Mouse (Mus musculus) CD4-positive, CD25-positive, alpha-beta regulatory T cell, adult 4 months (primary cell): ENCODE results near the gene Hfe2. TPM values are rescaled to one million over a fixed set of nuclear protein-coding genes. Genes with fewer than 3 reads are reported as not detected.
"Not testable (repeated sequence)": the region's sequence is repeated elsewhere in the genome, so short reads cannot be mapped to it uniquely, and the experiment has no call there.

Source experiments
- ATAC-seq: one replicate; pipeline ENCODE4 v1.8.0; 2017
- polyA plus RNA-seq, 2 experiments: library from polyadenylated mRNA; unstranded; fragments of 100-300 nt; shearing (Covaris generic); gene quantifications; one replicate each; pipeline ENCODE4 v1.2.1; 2017

The Hfe2 gene
- polyA plus RNA-seq, 2 experiments from 2014 or later, result 0.22 TPM; not detected in 1

DNA sequence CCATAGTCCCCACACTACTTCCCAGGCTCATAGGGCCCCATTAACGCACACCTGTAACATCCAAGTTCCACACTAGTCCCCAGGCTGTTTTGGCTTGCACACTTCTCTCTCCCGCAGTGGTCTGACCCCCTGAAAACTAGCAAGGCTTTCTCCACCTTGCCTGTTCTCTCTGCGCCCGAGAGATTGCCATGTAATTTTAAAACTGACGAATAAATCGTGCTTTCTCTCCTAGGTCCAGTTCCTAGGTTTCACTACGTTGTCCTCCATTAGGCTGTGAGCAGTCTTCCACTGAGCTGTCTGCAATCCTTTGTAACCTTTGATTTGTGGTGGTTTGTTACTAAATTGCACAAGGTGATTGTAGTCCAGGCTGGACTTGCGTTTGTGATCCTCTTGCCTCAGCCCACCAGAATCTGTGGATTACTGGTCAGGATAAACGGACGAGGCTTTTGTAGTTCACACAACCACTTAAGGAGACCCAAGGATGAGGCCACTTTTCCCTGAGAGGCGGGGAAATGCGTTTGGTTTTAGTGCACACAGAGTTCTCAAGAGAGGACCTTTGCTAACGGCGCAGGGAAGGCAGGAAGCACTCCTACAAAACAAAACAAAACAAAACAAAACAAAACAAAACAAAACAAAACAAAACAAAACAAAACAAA, 28.2 kb upstream of the Hfe2 start:
- not testable (repeated sequence) for ATAC-seq

DNA sequence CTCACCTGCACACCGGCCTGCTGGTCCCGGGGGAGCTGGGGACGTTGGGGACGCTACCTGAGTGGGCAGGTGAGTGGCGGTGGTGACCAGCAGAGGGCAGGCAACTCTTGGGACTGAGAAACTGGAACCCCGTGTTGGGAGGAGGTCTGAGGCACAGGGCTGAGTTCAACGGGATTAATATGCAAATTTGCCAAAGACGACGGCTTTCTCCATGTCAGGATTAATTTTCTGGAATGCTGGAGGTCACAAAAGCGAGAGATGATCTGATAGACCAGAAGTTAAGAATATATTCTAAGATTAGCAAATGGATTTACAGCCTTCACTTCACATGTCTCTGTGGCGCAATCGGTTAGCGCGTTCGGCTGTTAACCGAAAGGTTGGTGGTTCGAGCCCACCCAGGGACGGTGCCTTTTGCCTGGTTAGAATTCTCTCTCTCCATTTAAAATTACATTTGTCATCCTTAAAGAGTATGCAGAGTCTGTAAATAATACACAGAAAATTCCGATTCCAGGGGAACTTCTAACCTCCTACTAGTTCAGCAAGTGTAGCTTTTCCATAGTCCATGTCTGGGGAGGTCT, 27.4 kb upstream of the Hfe2 start:
- peak; percentile 4 for ATAC-seq

DNA sequence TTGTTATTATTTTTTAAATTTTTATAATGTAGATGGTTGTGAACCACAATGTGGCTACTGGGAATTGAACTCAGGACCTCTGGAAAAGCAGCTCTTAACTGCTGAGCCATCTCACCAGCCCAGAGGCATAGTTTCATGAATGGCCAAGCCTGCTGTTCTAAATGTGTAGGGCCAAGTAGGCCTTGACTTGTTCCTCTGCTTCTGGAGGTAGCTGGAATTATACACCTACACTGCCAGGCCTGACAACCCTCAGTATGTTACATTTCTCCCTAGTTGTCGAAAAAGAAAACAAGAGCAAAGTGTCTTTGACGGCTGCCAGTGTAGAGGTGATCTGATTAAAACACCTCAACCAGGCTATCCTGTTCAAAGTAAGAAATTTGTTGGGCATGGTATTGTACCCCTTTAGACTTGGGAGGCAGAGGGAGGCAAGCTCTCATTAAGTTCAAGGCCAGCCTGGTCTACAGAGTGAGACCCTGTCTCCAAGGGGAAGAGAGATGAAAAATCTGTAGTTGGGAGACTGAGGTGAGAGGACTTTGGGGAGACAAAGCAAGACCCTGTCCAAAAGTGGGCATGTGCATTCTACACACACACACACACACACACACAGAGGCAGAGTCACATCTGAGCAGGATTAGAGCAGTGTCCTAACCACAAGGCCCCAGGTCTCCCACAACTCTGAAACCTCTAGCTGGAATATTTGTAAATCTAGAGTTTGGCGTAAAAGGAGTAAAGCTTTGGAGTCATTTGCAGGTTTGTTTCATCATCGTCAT, 26.3 kb upstream of the Hfe2 start:
- no peak for ATAC-seq

DNA sequence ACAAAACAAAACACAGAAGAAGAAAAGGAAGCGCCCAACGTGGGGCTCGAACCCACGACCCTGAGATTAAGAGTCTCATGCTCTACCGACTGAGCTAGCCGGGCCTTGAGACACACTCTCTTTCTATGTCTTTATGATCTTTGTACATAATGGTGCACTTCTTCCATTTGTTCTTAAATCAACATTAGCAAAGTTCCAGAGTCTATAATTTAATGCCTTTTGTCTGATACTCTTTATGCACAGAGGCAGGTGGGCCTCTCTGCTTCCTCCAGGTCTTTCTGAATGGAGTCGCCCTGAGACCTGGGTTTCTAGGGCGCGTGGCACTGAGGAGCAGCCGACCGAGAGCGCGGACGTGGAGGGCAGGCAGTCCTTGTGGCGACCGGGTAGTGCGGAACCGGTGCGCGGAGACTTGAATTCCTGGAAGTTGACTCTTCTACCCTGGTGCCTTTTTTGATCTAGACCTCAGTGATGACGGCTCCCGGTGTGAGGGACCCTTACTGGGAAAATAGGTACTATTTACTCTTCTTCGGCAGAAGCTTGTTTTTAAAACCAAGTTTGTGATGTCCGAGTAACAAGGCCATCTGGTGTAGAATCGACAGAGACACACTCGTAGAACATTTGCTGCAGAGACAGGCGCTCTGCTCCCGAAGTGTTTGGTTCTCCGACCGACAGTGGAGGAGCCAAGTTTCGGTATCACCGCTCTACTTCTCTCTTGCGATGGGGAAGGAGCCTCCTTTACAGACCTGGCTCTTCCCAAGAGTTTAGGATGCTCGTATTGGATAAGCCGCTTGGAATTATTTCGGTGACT, 25.3 kb upstream of the Hfe2 start:
- peak; percentile 23 for ATAC-seq

DNA sequence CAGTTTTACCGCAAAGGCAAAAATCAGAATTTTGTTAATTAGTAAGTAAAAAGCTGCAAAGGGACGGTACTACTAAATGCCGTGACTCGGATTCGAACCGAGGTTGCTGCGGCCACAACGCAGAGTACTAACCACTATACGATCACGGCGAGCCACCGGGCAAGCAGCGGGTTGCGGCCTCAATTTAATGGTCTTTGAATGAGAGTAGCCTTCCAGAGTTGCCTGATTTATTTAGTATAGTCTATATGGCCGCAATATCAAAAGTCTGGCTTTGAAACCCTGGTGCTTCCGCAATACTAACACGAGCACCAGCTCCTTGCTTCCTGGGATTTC, 24.7 kb upstream of the Hfe2 start:
- ATAC-seq, result peak; percentile 58

DNA sequence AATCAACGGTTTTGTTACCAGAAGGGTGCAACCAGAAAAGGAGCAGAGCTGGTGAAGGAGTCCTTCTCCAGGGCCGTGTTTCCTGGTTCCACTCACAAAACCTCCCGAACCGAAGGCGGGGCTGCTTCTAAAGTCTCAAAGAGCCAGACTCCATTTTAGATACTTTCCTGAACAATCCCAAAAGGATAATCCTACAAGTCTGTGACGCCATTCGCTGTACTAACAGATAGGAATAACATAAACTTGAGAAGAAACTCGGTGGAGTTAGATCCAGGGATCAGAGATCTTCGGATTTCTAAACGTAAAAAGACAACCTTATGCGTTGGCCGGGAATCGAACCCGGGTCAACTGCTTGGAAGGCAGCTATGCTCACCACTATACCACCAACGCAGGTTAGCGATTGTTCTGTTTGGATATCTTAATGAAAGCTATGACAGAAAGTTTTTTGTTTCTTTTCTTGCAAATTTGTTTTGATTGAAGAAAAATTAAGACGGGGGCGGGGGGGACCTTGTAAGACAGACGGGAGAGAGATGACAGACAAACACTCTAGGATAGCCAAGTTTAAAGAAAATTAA, 24.2 kb upstream of the Hfe2 start:
- ATAC-seq, result peak; percentile 38

DNA sequence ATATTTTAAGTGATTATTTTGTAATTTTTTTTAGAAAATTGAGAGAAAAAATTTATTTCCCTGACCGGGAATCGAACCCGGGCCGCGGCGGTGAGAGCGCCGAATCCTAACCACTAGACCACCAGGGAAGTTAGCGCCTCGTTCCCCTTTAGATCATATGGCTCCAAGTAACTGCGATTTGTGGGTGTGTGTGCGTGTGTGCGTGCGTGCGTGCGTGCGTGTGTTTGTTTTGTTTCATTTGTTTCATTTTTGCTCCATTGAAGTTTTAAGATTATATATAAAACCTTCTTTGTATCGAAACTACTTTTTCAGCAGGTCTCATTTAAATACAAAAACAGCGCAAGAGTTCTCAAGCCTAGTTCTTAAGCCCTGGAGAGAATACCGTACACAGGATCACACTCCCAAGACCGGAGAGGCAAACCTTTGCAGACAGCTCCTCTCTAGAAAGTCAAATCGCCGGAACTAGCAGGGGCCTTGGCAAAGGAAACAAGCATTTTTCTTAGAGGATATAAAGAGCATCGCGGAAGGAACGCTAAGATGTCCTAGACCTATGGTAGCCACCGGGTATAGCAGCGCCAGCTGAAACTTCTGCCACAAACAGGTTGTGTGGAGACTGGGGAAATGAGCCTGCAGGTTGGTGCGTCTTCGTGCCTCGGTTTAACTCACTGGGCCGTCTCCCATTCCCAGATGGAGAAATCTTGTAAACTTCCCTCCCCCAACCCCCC, 23.4 kb upstream of the Hfe2 start:
- ATAC-seq, result peak; percentile 44

DNA sequence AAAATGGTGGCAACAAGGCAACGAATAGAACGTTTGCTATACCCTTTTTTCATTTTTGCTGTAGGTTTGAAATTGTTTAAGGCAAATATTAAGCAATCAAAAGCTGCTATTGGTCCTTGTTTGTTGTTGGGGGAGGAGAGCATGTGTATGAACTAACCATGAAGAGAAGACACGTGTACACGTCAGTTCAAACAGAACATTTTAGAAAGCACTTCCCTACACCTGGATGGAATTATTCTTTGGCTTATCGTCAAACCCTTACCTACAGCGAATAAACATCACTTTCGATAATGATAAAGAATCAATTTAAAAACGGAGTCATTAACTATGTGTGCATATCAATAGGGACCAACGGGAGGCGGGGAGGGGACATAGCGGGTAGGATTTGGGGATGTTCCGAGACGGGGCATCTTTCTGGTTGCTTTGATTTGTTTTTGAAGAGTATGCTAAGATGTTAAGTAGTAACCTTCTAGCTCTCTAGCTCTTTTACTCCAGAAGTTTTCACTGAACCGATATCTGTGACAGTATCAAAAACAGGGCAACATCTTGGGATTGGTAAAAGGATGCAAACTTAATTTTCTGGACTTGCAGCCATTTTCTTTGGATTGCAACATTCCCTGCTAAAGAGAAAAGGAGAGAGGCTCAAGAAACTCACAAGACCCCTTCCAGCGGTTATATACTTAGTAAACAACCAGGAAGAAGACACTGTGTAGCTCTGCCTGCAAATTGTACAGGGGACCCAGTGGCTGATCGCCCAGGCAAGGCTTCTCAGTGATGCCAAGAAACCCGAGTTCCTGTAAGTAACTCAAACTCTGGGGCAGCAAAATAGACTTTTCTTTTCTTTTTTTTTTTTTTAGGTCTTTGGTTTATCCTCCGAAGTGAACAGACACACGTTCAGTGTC, 22.5 kb upstream of the Hfe2 start:
- no peak for ATAC-seq

DNA sequence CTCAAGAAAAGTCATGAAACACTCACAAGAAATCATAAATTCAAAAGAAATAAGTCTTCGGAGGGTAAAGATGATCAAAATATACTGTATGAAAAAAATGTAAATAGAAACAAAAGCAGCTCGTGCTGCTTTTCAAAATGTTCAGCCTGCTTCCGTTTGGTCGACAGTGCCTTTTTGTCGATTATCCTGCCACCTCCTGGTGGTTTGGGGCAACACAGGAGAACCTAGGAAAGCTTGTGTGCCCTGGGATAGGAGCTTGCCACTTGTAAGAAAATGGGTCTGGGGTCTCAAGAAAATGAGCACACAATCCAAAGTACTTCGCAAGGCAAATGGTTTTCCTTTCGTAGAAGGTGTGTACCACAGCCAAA, 21.9 kb upstream of the Hfe2 start:
- peak; percentile 28 for ATAC-seq

DNA sequence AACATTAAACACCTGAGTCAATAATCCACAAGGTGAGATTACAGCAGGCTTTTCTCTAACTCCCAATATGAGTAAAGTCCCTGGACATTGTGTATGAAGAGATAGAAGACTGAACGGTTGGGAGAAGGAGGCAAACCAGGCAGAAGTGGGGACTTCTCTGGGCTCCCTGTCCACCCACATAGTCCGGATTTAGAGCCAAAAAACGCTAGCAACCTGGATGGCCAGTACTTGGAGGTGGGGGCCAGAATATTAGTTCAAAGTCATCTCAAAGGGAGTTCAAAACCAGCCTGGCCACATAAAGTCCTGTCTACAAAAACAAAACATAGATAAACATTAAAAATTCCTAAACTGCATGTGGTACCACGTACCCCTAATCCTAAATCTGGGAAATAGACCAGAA, 21.0 kb upstream of the Hfe2 start:
- ATAC-seq, result no peak

DNA sequence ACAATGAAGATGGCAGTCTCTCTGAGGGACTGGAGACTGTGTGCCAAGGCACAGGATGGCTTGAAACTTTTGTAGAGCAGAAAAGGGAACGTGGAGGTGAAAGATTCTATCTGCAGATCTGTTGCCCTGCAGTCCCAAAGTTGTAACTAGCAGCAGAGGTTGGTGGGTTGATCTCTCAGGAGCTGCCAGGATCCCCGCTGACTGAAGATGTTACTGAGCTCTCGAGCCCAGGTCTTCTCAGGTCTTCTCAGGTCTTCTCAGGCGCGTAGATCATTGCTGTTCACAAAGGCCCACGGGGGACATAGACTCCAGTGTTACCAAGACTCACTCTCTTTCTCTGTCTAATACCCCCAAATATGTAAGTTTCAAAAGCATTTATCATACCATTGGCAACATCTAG, 20.0 kb upstream of the Hfe2 start:
- no peak for ATAC-seq

DNA sequence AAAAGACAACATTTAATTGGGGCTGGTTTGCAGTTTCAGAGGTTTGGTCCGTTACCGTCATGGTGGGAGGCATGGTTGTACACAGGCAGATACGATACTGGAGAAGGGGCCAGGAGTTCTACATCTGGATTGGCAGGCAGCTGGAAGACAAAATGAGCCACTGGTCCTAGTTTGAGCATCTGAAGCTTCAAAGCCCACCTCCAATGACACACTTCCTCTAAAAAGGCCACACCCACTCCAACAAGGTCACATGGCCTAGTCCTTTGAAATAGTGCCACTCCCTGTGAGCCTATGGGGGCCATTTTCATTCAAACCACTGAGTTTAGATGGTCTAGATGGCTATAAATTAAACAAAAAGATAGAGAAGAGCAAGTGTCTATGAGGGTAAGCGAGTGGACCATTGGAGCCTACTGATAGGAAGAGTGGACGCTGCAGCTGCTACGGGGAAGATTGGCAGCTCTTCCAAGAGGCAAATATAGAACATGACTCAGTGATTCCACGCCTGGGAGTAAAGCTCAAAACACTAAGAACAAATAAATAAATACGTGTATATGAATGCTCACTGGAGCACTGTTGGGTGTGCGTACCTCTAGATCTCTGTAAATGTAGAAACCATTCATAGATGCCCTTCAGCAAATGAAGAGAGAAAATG, 18.4 kb upstream of the Hfe2 start:
- ATAC-seq, result no peak

DNA sequence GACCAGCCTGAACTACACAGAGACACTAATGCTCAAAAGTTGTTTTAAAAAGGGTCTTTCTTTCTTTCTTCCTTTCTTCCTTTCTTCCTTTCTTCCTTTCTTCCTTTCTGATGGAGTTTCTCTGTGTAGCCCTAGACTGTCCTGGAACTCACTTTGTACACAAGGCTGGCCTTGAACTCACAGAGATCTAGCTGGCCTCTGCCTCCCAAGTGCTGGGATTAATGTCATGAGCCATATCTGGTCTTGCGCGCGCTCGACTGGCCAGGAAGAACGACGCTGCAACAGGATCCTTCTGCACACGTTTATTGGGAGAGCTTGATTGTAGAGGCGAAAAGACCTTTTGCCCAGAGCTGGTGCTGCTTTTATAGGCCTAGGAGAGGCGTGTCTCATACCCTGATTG, 17.0 kb upstream of the Hfe2 start:
- not testable (repeated sequence) for ATAC-seq

DNA sequence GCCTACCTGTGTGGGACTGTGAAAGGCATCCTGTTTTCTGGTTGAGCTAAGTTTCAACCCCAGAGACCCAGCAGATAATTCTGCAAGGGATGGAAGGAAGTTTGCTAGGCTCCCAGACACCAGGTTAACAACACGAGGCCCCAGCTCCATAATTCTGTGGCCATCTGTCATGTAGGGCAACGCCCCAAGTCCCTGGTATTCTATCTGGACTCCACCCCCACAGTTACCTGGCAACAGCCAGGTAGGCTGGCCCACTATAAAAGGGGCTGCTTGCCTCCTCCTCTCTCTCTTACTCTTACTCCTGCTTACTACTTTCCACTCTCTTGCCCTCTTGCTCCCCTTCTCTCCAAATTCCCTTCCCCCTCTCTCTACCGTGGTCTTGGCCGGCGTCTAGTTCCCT, 4.8 kb upstream of the Hfe2 start:
- ATAC-seq, result no peak

DNA sequence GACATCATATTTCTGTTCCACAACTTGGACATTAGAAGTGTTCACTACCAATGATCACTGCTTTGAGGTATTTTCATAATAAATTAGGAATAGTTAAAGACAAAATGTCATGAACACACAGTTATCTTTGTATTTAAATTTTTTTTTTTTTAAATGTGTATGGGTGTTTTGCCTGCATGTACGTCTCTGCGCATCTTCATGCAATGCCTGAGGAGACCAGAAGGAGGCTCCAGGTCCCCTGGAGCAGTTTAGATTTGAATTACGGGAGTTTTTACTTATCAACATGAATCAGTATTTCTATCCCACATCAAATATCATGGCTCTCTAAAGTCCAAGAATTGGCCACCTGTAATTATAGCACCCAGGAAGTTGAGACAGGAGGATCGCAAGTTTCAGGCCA, 2.8 kb upstream of the Hfe2 start:
- ATAC-seq, result no peak

DNA sequence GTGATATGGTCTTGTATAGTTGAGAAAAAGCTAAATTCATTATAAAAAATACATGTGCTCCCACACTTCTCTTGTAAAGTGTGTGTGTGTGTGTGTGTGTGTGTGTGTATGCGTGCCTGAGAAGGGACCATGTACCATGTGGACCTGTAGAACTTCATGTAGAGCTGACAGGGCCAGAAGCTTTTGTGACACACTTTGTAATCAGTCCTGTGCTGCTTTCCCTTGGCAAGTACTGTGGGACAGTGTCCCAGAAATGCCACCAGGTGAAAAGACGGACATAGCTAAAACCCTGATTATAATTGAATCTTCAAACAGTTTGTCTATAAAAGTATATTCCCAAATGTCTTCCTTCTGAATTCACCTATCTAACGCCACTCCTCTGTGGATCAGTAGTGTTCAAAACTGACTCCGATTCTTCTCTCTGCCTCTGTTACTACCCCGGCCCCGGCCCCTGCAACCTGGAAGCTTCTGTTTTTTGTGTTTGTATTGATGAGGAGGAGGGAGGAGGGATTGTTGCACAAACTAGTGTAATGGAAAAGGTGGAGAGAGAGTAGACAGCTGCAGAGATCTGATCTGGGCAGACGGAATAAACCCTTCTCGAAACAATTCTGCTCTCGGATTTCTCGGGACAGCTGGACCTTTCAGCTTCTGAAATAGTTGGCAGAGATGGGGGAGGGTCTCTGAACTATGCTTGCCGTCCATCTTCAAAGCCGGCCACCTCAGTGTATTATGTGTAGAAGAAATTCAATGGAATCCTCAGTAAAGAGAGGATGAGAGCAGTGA, 753 bp upstream of the Hfe2 start:
- ATAC-seq, result no peak

DNA sequence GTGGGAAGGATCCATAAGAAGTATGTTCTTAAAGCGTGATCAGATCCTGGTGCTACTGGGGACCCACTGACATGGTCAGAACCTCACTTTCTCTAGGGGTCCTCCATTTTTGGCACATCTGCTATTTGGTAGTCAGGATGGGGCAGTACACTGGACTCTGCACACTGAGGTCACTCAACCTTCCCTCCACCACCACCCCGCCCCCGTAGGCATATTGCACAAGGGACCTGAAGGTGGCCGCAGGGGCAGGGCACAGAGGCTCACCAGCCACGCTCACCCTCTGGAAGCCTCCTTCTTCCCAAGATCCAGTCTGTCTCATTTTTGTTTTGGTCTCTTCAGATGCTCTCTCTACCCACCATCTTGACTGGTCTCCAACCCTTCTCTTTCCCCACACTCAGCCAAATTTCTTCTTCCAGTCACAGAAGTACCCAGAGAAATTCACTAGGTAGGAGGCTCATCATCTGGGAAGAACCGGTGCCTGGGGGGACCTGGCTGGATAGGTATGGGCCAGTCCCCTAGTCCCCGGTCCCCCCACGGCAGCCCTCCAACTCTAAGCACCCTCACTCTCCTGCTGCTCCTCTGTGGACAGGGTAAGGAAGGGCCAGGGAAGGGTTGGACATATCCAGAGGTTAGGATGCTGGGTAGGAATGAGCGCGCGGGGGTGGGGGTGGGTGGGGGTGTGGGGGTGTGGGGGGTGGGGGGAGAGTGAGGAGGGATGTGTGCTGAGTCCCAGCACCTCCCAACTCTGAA, 1.2 kb downstream of the Hfe2 start:
- no peak for ATAC-seq

DNA sequence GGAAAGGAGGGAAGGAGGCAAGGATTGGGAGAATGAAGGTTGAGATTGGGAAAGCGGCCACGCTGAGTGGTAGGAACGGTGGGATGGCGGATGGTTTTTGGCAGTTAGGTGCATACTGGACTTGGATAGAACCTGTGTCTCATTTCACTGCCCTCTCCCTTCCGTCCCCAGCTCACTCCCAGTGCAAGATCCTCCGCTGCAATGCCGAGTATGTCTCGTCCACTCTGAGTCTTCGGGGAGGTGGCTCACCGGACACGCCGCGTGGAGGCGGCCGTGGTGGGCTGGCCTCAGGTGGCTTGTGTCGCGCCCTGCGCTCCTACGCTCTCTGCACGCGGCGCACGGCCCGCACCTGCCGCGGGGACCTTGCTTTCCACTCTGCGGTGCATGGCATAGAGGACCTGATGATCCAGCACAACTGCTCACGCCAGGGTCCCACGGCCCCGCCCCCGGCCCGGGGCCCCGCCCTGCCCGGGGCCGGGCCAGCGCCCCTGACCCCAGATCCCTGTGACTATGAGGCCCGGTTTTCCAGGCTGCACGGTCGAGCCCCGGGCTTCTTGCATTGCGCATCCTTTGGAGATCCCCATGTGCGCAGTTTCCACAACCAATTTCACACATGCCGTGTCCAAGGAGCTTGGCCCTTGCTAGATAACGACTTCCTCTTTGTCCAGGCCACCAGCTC, 2.0 kb downstream of the Hfe2 start:
- no peak for ATAC-seq

DNA sequence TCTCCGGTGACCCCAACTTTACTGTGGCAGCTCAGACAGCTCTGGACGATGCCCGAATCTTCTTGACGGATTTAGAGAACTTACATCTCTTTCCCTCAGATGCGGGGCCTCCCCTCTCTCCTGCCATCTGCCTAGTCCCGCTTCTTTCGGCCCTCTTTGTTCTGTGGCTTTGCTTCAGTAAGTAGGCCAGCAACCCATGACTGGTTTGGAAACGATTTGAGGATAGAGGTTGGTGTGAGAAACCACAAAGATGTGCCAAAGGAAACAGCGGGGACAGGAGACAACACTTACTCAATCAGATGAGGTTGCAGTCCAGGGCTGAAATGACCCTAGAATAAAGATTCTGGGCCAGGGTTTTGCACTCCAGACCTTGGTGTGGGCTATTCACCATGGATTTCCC, 3.5 kb downstream of the Hfe2 start:
- ATAC-seq, result no peak
